Mouse (Mus musculus) cerebral cortex, adult 2 months (tissue): ENCODE data around the gene Gria2.

Experiments
- WGBS: fragments of 180-500 bp; shearing (Covaris S2); methylation state at CpG from one replicate; pipeline ENCODE4 v1.1.7; 2018; 5-methylcytosine and 5-hydroxymethylcytosine counted together

Gene Gria2

GRCm38 (mm10) chr3:80773232-80773631 lies 29.4 kb downstream of the Gria2 start:
- WGBS: 60% methylated on average over 4 of the region's 4 CpGs

- WGBS: 40% methylated on average over 5 of the region's 5 CpGs
Observed at GRCm38 (mm10) chr3:80769506-80770235, 33.0 kb downstream of the Gria2 start.

GRCm38 (mm10) chr3:80758955-80759354 lies 43.7 kb downstream of the Gria2 start:
- WGBS: 83% methylated on average over 4 of the region's 4 CpGs

- WGBS: 50% methylated on average over 2 of the region's 2 CpGs
Observed at GRCm38 (mm10) chr3:80758363-80758762, 44.3 kb downstream of the Gria2 start.

- 17% methylated on average over 3 of the region's 3 CpGs for WGBS
Observed at GRCm38 (mm10) chr3:80725205-80725604, 77.4 kb downstream of the Gria2 start.

- 44% methylated on average over 3 of the region's 3 CpGs for WGBS
Observed at GRCm38 (mm10) chr3:80713123-80713522, 89.5 kb downstream of the Gria2 start.

GRCm38 (mm10) chr3:80702173-80702572 lies 100.5 kb downstream of the Gria2 start:
- 56% methylated on average over 3 of the region's 3 CpGs for WGBS

- WGBS: 36% methylated on average over 4 of the region's 4 CpGs
Observed at GRCm38 (mm10) chr3:80697523-80697922, 105.1 kb downstream of the Gria2 start.

GRCm38 (mm10) chr3:80694965-80695364 lies 107.7 kb downstream of the Gria2 start:
- 86% methylated on average over 8 of the region's 8 CpGs for WGBS

GRCm38 (mm10) chr3:80665105-80665504 lies 137.5 kb downstream of the Gria2 start:
- WGBS: 70% methylated on average over 5 of the region's 5 CpGs

- 42% methylated on average over 2 of the region's 2 CpGs for WGBS
Observed at GRCm38 (mm10) chr3:80663293-80663692, 139.3 kb downstream of the Gria2 start.

GRCm38 (mm10) chr3:80661838-80662237 lies 140.8 kb downstream of the Gria2 start:
- 63% methylated on average over 3 of the region's 3 CpGs for WGBS

GRCm38 (mm10) chr3:80652213-80652612 lies 150.4 kb downstream of the Gria2 start:
- 34% methylated on average over 5 of the region's 5 CpGs for WGBS
